Mouse (Mus musculus) forebrain, embryonic 10.5 days (tissue): ENCODE measurements at regions not wholly inside any gene's neighbourhood (a gene's known extent, or its start where the extent isn't known, plus 50 kb on each side); places are given as distances from the start of the nearest gene placed in this dataset.

ENCODE experiments used
- DNase-seq: peaks from one replicate; pipeline ENCODE4 v3.0.0-alpha.2; 2017; ENCODE audit warnings: low spot score; ENCODE audit errors: extremely low spot score
- H3K27ac ChIP-seq: fragments of 300-500 bp; sonication (generic); 2 replicates; pipeline ENCODE4 v1.5.1; 2016; ENCODE audit warnings: mild to moderate bottlenecking
- H3K27me3 ChIP-seq: fragments of 300-500 bp; sonication (generic); 2 replicates; pipeline ENCODE4 v1.6.1; 2016; ENCODE audit warnings: mild to moderate bottlenecking; ENCODE audit not compliant: poor library complexity, severe bottlenecking
- H3K36me3 ChIP-seq: fragments of 300-500 bp; sonication (generic); replicated peaks from 2 replicates; pipeline ENCODE4 v1.6.1; 2016; ENCODE audit warnings: mild to moderate bottlenecking, moderate library complexity
- H3K4me1 ChIP-seq: fragments of 300-500 bp; sonication (generic); 2 replicates; pipeline ENCODE4 v1.6.1; 2016
- H3K4me3 ChIP-seq: fragments of 300-500 bp; sonication (generic); 2 replicates; pipeline ENCODE4 v1.5.1; 2016; ENCODE audit warnings: mild to moderate bottlenecking, moderate library complexity
- H3K9me3 ChIP-seq: fragments of 300-500 bp; sonication (generic); 2 replicates; pipeline ENCODE4 v1.6.1; 2016; ENCODE audit warnings: mild to moderate bottlenecking, moderate library complexity
- WGBS: fragments of 180-500 bp; shearing (Covaris S2); methylation state at CpG from one replicate; pipeline ENCODE4 v1.1.7; 2016; 5-methylcytosine and 5-hydroxymethylcytosine counted together

GRCm38 (mm10) chr1:145620561-145620960 lies 845.3 kb upstream of the Rgs18 start:
- WGBS: 68% methylated on average over 1 of the region's 1 CpGs
- Histone ChIP-seq H3K27ac (no peak overlapping the region), H3K4me1 (no peaks in the 10 kb centered on the region), H3K4me3 (no peak overlapping the region), H3K36me3 (no peaks in the 10 kb centered on the region), H3K27me3 (no peaks in the 10 kb centered on the region), H3K9me3 (no peaks in the 10 kb centered on the region)
- DNase-seq: no peak

- Histone ChIP-seq H3K27ac (no peak overlapping the region), H3K4me3 (no peak overlapping the region), H3K4me1 (no peaks in the 10 kb centered on the region), H3K9me3 (no peaks in the 10 kb centered on the region), H3K27me3 (no peaks in the 10 kb centered on the region), H3K36me3 (no peaks in the 10 kb centered on the region)
- WGBS: 86% methylated on average over 1 of the region's 1 CpGs
- no peak for DNase-seq
These were observed 839.1 kb upstream of the Rgs18 start for GRCm38 (mm10) chr1:145614326-145614725.

- H3K27ac ChIP-seq: no peak overlapping the region
- WGBS: 94% methylated on average over 3 of the region's 3 CpGs
These were observed 821.7 kb upstream of the Rgs18 start for GRCm38 (mm10) chr1:145596983-145597382.

GRCm38 (mm10) chr1:145579460-145579859 lies 804.2 kb upstream of the Rgs18 start:
- Histone ChIP-seq H3K27me3 (no peaks in the 10 kb centered on the region), H3K4me1 (no peaks in the 10 kb centered on the region), H3K27ac (no peak overlapping the region), H3K9me3 (no peaks in the 10 kb centered on the region), H3K36me3 (no peaks in the 10 kb centered on the region), H3K4me3 (no peak overlapping the region)
- WGBS: 74% methylated on average over 3 of the region's 3 CpGs
- no peak for DNase-seq

More at GRCm38 (mm10) chr1:145596983-145597382, 821.7 kb upstream of the Rgs18 start:
- no peak for DNase-seq
- H3K27me3 ChIP-seq: no peaks in the 10 kb centered on the region
- H3K36me3 ChIP-seq: no peaks in the 10 kb centered on the region
- no peaks in the 10 kb centered on the region for H3K4me1 ChIP-seq
- no peak overlapping the region for H3K4me3 ChIP-seq
- H3K9me3 ChIP-seq: no peaks in the 10 kb centered on the region

- no peaks in the 10 kb centered on the region for H3K36me3 ChIP-seq
- H3K4me1 ChIP-seq: peaks cover 7% of the 10 kb centered on the region
- no peak overlapping the region for H3K4me3 ChIP-seq
- peak; percentile 50 for DNase-seq
- no peak overlapping the region for H3K27ac ChIP-seq
- 28% methylated on average over 2 of the region's 2 CpGs for WGBS
- H3K9me3 ChIP-seq: no peaks in the 10 kb centered on the region
- H3K27me3 ChIP-seq: peaks cover 6% of the 10 kb centered on the region; the same call in 1 of the 2 replicates
These were observed 794.8 kb upstream of the Rgs18 start for GRCm38 (mm10) chr1:145570012-145570411.

GRCm38 (mm10) chr1:145561347-145561746 lies 786.1 kb upstream of the Rgs18 start:
- Histone ChIP-seq H3K9me3 (no peaks in the 10 kb centered on the region), H3K4me1 (no peaks in the 10 kb centered on the region), H3K27ac (no peak overlapping the region), H3K27me3 (no peaks in the 10 kb centered on the region), H3K4me3 (no peak overlapping the region), H3K36me3 (no peaks in the 10 kb centered on the region)
- no peak for DNase-seq
- 76% methylated on average over 2 of the region's 2 CpGs for WGBS
